Mouse (Mus musculus): Measurements from ENCODE around the gene Mical3. TPM values are rescaled to one million over a fixed set of nuclear protein-coding genes. Genes with fewer than 3 reads are reported as not detected.

Mical3 gene
- 15.2 and 18.4 TPM in 2 replicates for polyA plus RNA-seq (2012; ENCODE audit: low replicate concordance)

DNA sequence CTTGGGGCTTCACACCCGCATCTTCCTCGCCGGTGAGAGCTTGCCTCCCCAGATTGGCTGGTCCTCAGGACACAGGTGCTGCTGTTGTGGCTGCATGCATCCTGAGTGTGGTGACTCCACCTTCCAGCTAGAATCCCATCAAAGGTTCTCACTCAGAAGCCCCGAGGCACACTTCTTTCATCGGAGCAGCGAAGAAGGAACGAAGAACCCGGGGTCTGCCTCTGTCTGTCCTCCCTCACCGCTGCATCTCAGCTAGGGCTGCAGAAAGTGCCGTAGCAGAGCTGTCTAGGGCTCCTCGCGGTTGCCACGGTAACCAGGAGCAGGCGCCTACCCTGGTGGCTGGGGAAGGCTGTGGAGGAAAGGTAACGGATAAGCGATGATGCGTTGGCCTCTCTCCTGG lies at the start of gene Mical3:
TSS of gene Mical3 (minus strand) at position 227 of the 400 bp plus-strand sequence.

DNA sequence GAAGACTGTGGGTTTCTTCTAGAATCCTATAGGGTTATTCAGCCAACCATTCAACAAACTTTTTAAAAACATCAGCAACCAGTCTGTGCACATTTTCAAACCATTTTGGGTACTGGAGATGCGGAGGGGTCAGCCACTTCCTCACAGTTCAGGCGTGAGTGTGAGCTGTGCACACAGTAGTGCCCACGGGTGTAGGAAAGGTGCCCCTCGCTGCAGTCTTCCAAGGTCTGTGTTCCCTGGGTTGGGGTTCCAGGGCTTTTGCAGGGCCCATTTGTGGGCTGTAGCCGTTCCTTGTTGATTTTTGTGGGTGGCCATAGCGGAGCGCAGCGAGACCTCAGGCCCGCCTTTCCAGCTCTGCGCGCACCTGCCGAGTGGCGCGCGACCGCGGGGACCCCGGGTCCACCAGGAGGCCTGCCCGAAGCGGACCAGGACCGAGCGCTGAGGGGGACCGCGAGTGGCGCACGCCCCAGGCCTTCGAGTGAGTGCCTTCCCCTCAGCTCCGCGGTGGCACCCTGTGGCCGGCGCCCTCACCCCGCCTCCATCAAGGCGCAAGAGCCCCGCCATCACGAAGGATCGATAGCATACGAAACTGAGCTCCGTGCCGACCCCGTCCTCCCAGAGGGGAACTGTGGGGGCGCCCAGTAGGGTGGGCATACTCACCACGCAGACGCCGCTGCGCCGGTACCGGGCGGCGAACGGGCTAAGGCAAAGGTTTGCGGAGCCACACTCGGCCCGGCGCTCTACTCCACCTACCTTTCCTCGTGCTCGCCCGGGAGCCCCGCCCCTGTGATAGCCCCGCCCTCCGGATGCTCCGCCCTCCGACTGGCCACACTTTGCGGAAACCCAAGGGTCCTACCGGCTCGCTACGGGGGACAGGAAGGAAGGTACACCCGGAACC lies 214.5 kb downstream of the Mical3 start, which contains the start of gene Bid:
TSS of gene Bid (minus strand) at position 780 of the 898 bp plus-strand sequence.

Other genes with a start within 250 kb of the Mical3 start
- gene Bid, start 214.1 kb downstream of the Mical3 start, polyA plus RNA-seq (2012; ENCODE audit: low replicate concordance): 12.6 and 16.2 TPM in 2 replicates
- 4.5 and 5.3 TPM in 2 replicates for gene Pex26, start 52.7 kb upstream of the Mical3 start, polyA plus RNA-seq (2012; ENCODE audit: low replicate concordance)
- gene Tuba8, start 79.7 kb upstream of the Mical3 start, polyA plus RNA-seq (2012; ENCODE audit: low replicate concordance): 0.13 and 0.30 TPM in 2 replicates
- 0.31 and 1.8 TPM in 2 replicates for gene Usp18, start 114.9 kb upstream of the Mical3 start, polyA plus RNA-seq (2012; ENCODE audit: low replicate concordance)
- 0.63 and 1.3 TPM in 2 replicates for gene Slc6a13, start 169.2 kb upstream of the Mical3 start, polyA plus RNA-seq (2012; ENCODE audit: low replicate concordance)
- gene Slc6a12, start 212.1 kb upstream of the Mical3 start, polyA plus RNA-seq (2012; ENCODE audit: low replicate concordance): 0.14 and 1.00 TPM in 2 replicates